Mouse (Mus musculus): ENCODE measurements around the gene Fbxo10. TPM values are rescaled to one million over a fixed set of nuclear protein-coding genes. Genes with fewer than 3 reads are reported as not detected.
A peak's percentile ranks its signal among the peaks of the same experiment; 100 is the strongest.
"Not testable (repeated sequence)": the region's sequence is repeated elsewhere in the genome, so short reads cannot be mapped to it uniquely, and the experiment has no call there.

Gene Fbxo10
- total RNA-seq (2022), result 1 to 10 TPM; 1.4 to 2.6 (median 1.9) TPM

DNA sequence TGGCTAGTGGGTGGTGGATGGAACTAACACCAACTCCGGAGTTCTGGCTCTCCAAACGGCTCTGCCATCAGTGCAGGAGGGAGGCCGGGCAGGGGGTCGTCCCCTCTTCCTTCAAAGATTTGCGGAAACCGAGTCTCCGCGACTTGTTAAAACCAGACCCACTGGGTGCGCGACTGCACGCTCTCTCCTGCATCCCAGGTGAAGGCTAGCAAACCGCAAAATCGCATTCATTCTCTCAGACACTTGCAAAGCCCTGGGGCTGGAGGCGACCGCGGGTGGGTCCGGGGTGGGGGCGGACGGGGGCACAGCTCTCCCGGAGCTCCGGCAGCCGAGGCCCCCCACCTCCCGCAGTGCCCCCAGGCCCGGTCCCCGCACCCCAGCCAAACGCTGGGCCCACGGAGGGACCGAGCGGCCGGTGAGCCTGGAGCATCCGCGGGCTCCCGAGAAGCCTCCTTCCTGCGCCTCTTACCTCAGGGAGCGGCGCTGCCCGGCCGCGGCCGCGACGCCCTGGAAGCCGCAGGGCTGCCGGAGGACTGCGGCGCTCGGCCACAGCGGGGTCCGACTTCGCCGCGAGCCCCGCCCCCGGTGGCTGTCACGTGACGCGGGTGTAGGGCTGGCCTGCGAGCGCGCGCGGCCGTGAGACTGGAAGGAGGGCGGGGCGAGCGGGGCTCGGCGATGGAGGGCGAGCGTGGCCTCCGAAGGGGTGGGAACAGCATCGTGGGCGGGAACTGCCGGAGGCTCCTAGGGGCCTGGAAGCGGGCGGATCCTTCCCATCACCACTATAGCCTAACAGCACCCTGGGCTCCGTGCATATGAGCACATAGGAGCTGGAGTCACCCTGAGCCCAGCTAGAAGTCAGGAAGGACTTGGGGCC is at the start of gene Fbxo10:
Gene Fbxo10, minus strand, starts transcription at position 584 of the 874 bp plus-strand sequence.
- peak; percentile 81 to 86 for DNase-seq (ENCODE audit: low spot score in 2 of 2)

DNA sequence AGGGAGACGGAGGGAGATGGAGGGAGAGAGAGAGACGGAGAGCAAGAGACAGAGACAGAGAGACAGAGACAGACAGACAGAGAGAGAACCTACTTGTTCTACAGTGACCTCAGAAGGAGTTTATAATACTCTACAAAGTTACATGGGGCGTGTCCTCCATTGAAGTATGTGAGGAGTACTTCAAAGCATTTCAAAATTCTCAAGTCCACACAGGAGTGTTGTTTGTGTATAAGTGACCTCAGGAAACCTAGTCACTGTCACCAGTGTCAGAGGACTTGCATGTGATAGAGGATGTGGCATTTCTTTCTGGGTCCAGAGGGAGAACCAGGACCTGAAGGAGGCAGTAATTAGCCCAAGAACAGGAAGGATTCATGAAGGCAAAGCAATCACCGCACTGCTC is 46.6 kb upstream of the Fbxo10 start:
- no peak for DNase-seq (ENCODE audit: low spot score in 2 of 2)

GRCm38 (mm10) chr4:45121311-45121710 is 36.9 kb upstream of the Fbxo10 start:
- DNase-seq (ENCODE audit: low spot score in 2 of 2), result no peak

- DNase-seq (ENCODE audit: low spot score in 2 of 2), result no peak
These were observed 24.2 kb upstream of the Fbxo10 start for GRCm38 (mm10) chr4:45108456-45109110.

DNA sequence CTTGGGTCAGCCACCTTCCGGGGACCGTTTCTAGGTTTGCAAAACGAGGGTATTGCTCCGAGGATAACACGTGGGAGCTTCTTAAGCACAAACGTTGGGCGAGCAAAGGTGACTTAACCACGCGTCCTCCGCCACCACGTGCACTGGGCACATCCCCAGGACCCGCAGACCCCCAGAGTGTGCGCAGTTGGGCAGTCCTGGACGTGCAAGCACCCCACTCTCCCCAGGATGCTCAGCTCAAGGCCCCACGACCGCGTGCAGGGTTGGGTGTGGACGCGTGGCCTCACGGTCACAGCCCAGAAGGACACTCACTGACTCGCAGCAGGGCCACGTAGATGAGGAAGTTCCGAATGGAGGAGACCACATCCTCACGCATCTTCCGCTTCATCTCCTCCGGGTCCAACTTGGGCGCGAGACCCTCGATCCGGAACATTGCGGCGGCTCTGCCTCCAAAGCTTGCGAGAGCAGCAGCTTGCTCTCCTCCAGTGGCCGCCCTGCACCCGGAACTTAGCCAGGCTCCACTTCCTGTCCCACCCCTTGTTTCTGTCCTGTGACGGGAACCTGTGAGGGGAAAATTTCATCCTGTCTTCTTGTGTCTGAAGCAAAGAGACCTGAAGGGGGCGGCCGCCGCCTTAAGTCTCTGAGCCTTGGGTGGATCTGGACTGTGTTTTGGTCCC is 23.3 kb upstream of the Fbxo10 start, which contains the start of gene Tomm5:
Gene Tomm5, minus strand, starts transcription at position 514 of the 677 bp plus-strand sequence.
- DNase-seq (ENCODE audit: low spot score in 2 of 2), result peak; percentile 81 to 86

DNA sequence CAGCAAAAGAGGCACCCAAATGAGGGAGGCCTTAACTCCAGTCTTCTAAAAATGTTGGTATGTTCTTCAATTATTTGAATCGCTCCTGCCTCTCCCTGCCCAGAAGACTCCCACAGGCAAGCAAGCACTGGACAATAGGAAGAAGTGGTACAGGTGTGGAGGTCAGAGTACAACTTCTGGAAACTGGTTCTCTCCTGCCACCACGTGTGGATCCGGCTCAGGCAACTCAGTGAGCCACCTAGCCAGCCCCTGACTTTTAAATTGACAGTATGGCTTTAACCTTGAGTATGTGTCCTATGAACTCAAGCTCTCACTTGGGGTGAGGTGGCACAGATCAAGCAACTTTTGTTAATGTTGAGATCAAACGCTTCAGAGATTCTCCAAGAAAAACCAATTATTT is 22.7 kb upstream of the Fbxo10 start:
- DNase-seq (ENCODE audit: low spot score in 2 of 2), result no peak

DNA sequence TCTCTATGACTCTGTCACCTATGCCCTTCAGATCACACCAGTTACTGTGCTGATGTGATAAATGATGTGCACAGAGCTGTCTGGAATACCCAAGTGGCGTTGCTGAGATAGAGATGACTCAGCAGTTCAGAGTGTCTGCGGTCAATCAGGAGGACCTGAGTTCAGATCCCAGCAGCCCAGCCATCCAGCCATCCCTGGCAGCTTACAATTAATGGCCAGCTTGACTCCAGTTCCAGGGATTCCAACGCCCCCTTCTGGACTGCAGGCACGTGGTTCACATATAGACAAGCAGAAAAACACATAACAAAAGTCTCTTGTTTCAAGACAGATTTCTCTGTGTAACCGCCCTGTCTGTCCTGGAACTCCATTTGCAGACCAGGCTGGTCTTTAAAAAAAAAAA is 22.0 kb upstream of the Fbxo10 start:
- DNase-seq (ENCODE audit: low spot score in 2 of 2), result no peak

DNA sequence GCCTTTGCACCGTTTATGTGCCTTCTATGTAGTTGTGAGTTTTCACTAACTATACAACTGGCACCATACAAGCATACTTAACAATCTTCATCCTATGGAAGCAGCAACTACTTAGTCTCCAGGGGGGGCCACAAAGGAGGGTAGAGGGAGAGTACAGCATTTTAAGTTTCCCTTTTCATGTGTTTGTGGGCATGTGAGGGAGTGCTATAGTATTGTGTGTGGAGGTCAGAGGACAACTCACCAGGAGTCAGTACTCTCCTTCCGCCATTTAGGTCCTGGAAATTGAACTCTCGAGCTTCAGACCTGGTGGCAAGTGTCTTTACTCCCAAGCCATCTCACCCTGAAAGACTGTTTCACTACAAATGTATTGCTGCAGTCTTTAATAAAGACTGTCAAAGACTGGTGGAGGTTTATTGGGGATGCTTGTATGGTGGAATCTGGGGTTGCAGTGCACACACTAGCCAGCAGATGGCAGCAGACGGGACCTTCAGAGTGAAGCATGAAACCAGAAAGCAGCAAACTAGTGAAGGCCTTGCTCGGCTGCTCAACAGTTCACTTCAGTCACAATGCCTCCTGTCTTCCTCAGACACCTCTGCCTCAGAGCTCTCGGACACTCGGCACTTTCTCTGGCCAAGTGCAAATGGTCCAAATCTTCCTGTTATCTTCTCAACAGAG is 12.9 kb upstream of the Fbxo10 start:
- DNase-seq (ENCODE audit: low spot score in 2 of 2), result peak; percentile 24 to 32

- DNase-seq (ENCODE audit: low spot score in 2 of 2), result no peak
These were observed 489 bp upstream of the Fbxo10 start for GRCm38 (mm10) chr4:45084895-45085290.

GRCm38 (mm10) chr4:45083487-45083886 is 917 bp downstream of the Fbxo10 start:
- no peak for DNase-seq (ENCODE audit: low spot score in 2 of 2)

DNA sequence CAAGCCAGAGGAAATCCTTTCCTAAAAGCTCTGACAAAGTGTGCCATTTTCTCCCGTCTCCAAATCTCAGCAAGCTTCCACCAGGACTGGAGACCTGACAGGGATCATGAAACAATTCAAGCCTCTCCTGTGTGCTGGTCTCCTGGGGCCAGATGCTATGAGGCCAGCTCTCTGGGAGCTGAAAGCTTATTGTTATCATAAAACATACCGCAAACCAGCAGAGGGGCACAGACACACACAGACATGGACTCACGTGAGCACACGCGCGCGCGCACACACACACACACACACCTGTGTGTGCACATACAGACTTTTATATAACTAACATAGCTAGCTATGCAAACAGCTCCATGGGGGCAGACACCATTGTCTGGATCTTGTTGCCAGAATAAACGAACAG is 1.5 kb downstream of the Fbxo10 start:
- no peak for DNase-seq (ENCODE audit: low spot score in 2 of 2)

GRCm38 (mm10) chr4:45081041-45081440 is 3.4 kb downstream of the Fbxo10 start:
- peak in 1 of 2 experiments; percentile 14 for DNase-seq (ENCODE audit: low spot score in 2 of 2)

- DNase-seq (ENCODE audit: low spot score in 2 of 2), result no peak
These were observed 10.9 kb downstream of the Fbxo10 start for GRCm38 (mm10) chr4:45073544-45073943.

GRCm38 (mm10) chr4:45072261-45072973 is 12.0 kb downstream of the Fbxo10 start:
- no peak for DNase-seq (ENCODE audit: low spot score in 2 of 2)

DNA sequence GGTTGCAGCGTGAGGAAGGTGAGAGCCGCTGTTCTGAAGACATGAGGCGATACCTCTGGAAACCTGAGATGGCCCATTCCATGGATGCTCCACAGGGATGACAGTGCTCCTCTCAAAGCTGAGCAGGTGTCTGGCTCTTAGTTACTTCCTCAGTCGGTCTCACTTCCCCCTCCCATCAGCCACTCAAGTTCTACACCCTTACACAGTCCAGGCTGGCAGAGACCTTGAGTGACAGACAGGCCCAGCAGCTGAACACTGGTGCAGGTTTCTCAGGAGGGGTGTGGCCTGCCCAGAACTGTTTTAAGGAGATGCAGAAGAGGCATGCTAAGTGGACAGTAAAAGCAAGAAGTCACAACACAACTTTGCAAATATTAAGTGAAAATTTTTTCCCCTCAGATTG is 16.7 kb downstream of the Fbxo10 start:
- no peak for DNase-seq (ENCODE audit: low spot score in 2 of 2)

DNA sequence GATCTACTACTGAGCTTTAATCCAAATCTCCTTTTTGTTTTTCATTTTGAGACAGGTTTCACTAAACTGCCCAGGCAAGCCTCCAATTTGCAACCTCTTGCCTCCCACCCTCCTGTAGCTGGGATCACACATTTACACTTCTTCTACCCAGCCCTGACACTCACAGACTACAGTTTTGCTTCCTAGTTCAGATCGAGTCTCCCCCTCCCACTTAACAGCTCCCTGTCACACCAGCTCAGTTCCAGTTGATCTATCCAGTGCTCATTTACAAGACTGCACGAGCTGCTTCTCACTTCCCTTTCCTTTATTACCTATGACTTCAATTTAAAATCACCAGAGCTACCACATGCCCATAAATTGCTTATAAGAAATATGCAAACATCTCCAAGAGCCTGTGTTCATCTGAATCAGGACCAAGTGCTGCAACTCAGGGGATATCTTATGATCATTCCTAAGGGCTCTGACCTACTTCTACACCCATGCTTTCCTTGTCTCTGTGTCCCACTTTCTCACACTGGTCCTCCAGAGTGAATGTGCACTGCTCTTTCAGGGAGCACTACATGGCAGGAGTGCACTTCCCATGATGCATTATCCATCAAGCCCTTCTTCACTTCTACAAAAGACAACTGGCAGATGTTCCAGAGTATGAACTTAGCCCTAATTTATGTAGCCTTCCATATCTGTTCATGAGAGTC is 18.2 kb downstream of the Fbxo10 start:
- no peak for DNase-seq (ENCODE audit: low spot score in 2 of 2)

- DNase-seq (ENCODE audit: low spot score in 2 of 2), result no peak
These were observed 19.8 kb downstream of the Fbxo10 start for GRCm38 (mm10) chr4:45064577-45064976.

- not testable (repeated sequence) for DNase-seq (ENCODE audit: low spot score in 2 of 2)
These were observed 20.6 kb downstream of the Fbxo10 start for GRCm38 (mm10) chr4:45063836-45064235.

- peak; percentile 40 to 54 for DNase-seq (ENCODE audit: low spot score in 2 of 2)
These were observed 29.0 kb downstream of the Fbxo10 start for GRCm38 (mm10) chr4:45055451-45055850.

DNA sequence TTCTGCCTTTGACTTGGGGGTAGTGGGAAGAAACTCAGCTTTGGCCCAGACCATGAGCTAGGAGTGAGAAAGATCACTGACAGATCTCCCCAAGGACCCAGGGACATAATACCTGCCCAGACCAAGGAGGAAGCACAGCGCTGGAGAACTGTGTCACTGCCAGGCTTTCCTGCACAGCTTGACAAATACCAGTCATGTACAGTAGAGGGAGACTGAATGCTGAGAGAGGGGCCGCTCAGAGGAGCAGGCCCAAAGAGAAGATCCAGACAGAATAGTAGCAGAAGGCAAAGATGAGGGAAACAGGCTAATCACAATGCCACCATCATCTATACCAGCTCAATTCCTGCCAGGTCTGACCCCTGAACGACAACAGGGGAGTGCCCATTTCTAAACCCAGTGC is 29.5 kb downstream of the Fbxo10 start:
- DNase-seq (ENCODE audit: low spot score in 2 of 2), result no peak

Data from gastrocnemius, adult 8-10 months (tissue).